Mouse (Mus musculus): ENCODE data around the gene Itga4. TPM values are rescaled to one million over a fixed set of nuclear protein-coding genes. Genes with fewer than 3 reads are reported as not detected.

The Itga4 gene
- polyA plus RNA-seq, 1 experiment = 1.9 TPM

- no peak overlapping the region for H3K27ac ChIP-seq (ENCODE audit: insufficient read depth, low read depth, low read length)
- TF ChIP-seq POLR2A (IDR thresholded peaks at IDR 0.05; ENCODE audit: low read depth, low read length) (no peak), CTCF (conservative IDR thresholded peaks at IDR 0.05; ENCODE audit: insufficient read depth, insufficient read length, low read depth, low read length) (no peak)
- no peak overlapping the region for H3K4me3 ChIP-seq (ENCODE audit: insufficient read depth, low read depth, low read length)
- WGBS = 84% methylated on average over 2 of the region's 2 CpGs
- no peaks in the 10 kb centered on the region for H3K36me3 ChIP-seq (ENCODE audit: control insufficient read depth, insufficient read depth, low read length)
- no peaks in the 10 kb centered on the region for H3K27me3 ChIP-seq (replicated peaks; ENCODE audit: control insufficient read depth, insufficient read depth, low read length)
- no peak for DNase-seq
- no peaks in the 10 kb centered on the region for H3K4me1 ChIP-seq (ENCODE audit: control insufficient read depth, insufficient read depth, low read length)
These were observed 116.9 kb downstream of the Itga4 start for GRCm38 (mm10) chr2:79372154-79372467.

- no peaks in the 10 kb centered on the region for H3K4me1 ChIP-seq (ENCODE audit: control insufficient read depth, insufficient read depth, low read length)
- peak; percentile 52 for DNase-seq
- no peaks in the 10 kb centered on the region for H3K27me3 ChIP-seq (replicated peaks; ENCODE audit: control insufficient read depth, insufficient read depth, low read length)
- H3K27ac ChIP-seq (ENCODE audit: insufficient read depth, low read depth, low read length) = no peak overlapping the region
- H3K36me3 ChIP-seq (ENCODE audit: control insufficient read depth, insufficient read depth, low read length) = no peaks in the 10 kb centered on the region
- no peak overlapping the region for H3K4me3 ChIP-seq (ENCODE audit: insufficient read depth, low read depth, low read length)
- no peak for TF ChIP-seq POLR2A (IDR thresholded peaks at IDR 0.05; ENCODE audit: low read depth, low read length)
- TF ChIP-seq CTCF (conservative IDR thresholded peaks at IDR 0.05; ENCODE audit: insufficient read depth, insufficient read length, low read depth, low read length) = peak; percentile 87
- 42% methylated on average over 6 of the region's 6 CpGs for WGBS
These were observed 117.4 kb downstream of the Itga4 start for GRCm38 (mm10) chr2:79372486-79373200.

GRCm38 (mm10) chr2:79378346-79379086, 123.3 kb downstream of the Itga4 start:
- no peak overlapping the region for H3K27ac ChIP-seq (ENCODE audit: insufficient read depth, low read depth, low read length)
- no peaks in the 10 kb centered on the region for H3K36me3 ChIP-seq (ENCODE audit: control insufficient read depth, insufficient read depth, low read length)
- TF ChIP-seq CTCF (conservative IDR thresholded peaks at IDR 0.05; ENCODE audit: insufficient read depth, insufficient read length, low read depth, low read length) = no peak
- TF ChIP-seq POLR2A (IDR thresholded peaks at IDR 0.05; ENCODE audit: low read depth, low read length) = no peak
- WGBS = 39% methylated on average over 8 of the region's 8 CpGs
- no peaks in the 10 kb centered on the region for H3K27me3 ChIP-seq (replicated peaks; ENCODE audit: control insufficient read depth, insufficient read depth, low read length)
- peaks cover 5% of the 10 kb centered on the region; the same call in 1 of the 2 replicates for H3K4me1 ChIP-seq (ENCODE audit: control insufficient read depth, insufficient read depth, low read length)
- H3K4me3 ChIP-seq (ENCODE audit: insufficient read depth, low read depth, low read length) = no peak overlapping the region
- peak; percentile 34 for DNase-seq

- DNase-seq = peak; percentile 74
- Histone ChIP-seq H3K27me3 (replicated peaks; ENCODE audit: control insufficient read depth, insufficient read depth, low read length) (no peaks in the 10 kb centered on the region), H3K27ac (ENCODE audit: insufficient read depth, low read depth, low read length) (peak overlapping the region; percentile 47), H3K36me3 (ENCODE audit: control insufficient read depth, insufficient read depth, low read length) (no peaks in the 10 kb centered on the region), H3K4me3 (ENCODE audit: insufficient read depth, low read depth, low read length) (no peak overlapping the region), H3K4me1 (ENCODE audit: control insufficient read depth, insufficient read depth, low read length) (peaks cover 5% of the 10 kb centered on the region; the same call in 1 of the 2 replicates)
- WGBS = 23% methylated on average over 12 of the region's 12 CpGs
- TF ChIP-seq CTCF (conservative IDR thresholded peaks at IDR 0.05; ENCODE audit: insufficient read depth, insufficient read length, low read depth, low read length) (no peak), POLR2A (IDR thresholded peaks at IDR 0.05; ENCODE audit: low read depth, low read length) (no peak)
These were observed 124.1 kb downstream of the Itga4 start for GRCm38 (mm10) chr2:79379087-79380041.

Other genes starting within 250 kb of the Itga4 start
- gene Neurod1, start 201.3 kb downstream of the Itga4 start, polyA plus RNA-seq (2012; rRNA removed) = not detected in 2 replicates
- gene Cerkl, start 201.4 kb downstream of the Itga4 start, polyA plus RNA-seq (2012; rRNA removed) = 0.57 and 1.0 TPM in 2 replicates

All from kidney, adult 2 months (tissue).